Mouse (Mus musculus): ENCODE data around the gene Wfdc1.

DNA sequence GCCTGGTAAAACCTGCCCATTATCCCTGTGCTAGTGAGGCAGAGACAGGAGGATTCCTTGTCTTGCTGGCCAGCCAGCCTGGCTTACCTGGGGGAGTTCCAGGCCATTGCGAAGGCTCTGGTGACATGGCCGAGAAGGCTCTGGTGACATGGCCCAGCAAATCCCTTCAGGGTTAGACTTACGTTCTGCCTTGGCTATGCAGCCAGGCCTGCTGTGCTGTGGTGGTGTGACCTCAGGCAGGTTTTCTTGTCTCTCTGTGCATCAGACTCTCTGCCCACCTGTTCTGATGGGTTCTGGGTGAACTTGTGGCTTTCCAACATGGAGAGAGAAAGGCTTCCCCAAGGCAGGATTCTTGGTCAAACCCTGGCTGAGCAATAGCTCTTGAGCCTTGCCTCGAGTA is 28.8 kb upstream of the Wfdc1 start:
- TF ChIP-seq CTCF (IDR thresholded peaks at IDR 0.05; ENCODE audit: borderline replicate concordance, insufficient read depth, low read length) (no peak), POLR2A (IDR thresholded peaks at IDR 0.05; ENCODE audit: low read depth, low read length) (no peak)

Measured in embryonic fibroblast, embryonic 13.5 days (primary cell).